Mouse (Mus musculus): ENCODE data around the gene Hoxa9.

Hoxa9 gene

DNA sequence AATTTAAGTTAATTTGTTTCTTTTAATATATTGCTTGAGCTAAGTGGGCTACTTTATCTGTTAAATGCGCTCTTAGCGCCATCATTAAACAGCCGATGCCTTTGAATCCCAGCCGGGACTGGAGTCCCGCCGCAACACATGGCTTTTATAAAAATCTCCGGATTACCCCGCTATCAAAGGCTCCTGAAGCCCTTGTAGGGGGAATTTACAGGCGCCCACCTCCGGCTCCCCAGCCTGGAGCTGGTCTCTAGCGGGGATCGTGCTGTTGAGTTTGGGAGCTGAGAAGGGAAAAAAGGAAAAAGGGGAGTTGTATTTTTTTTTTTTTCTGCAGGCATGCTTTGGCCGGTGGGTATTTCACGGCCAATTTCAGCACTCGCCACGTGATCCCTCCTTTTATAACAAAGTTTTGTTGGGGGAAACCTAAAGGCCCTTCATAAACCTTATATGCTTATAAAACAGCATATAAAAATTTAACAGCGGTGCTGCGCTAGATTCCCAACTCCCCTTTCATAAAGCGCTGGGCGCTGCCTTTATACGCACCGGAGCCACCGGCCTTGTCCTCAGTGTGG is 13.7 kb upstream of the Hoxa9 start:
- DNase-seq (ENCODE audit: low read depth), result no peak

- DNase-seq (ENCODE audit: low read depth), result no peak
These were observed 12.8 kb upstream of the Hoxa9 start for GRCm38 (mm10) chr6:52243681-52244121.

- DNase-seq (ENCODE audit: low read depth), result no peak
These were observed 12.0 kb upstream of the Hoxa9 start for GRCm38 (mm10) chr6:52242801-52243332.

- no peak for DNase-seq (ENCODE audit: low read depth)
These were observed 10.2 kb upstream of the Hoxa9 start for GRCm38 (mm10) chr6:52241001-52241621.

DNA sequence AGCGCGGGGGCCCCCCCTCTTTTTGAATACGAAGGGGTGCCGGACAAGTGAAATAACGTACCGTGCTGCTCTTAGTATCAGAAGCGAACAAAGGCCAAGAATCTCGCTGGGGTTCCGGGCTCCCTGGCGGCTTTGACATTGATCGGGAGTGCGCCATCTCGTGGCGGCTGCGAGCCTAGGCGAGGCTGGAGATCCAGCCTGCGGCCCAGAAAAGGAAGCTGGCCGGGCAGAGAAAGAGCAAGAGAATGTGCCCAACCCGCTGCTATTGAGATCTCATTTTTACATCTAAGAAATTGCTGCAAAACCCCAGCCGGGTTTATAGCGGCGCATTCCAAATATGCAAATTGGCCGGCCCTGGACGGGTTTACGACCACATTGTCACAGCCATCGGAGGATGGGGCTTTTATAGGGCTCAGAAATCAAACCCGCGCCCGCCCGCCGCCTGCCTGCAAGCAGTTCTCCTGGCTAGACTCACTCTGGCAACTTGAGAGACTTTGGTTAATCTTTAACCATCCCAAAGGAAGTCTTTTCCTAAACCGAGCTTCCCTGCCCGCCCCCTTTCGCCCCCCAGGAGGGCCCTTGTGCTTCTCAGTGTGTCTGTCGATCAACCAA is 9.6 kb upstream of the Hoxa9 start, which contains the start of gene Hoxa10:
Gene Hoxa10, minus strand, starts transcription at position 466 of the 612 bp plus-strand sequence.
- no peak for DNase-seq (ENCODE audit: low read depth)

- no peak for DNase-seq (ENCODE audit: low read depth)
These were observed 8.9 kb upstream of the Hoxa9 start for GRCm38 (mm10) chr6:52239625-52240388.

DNA sequence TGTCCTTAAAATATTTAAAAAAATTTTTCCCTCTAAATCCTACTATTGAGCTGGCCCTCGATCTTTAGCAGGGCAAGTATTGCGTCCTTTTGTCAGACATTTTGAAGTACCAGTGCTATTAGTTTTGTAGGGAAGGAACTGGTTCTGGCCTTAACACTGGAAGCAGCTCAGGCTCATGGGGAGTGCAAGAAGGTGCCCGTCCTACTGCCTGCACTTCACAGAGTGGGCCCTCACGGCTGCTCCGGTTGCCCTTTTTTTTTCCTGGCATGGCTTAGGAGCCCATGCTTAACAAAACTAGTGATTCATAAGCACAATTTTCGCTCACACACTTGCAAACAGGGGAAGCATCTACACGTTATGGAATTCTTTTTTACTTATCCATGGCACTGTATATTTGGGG is 8.1 kb upstream of the Hoxa9 start:
- DNase-seq (ENCODE audit: low read depth), result no peak

GRCm38 (mm10) chr6:52238155-52238545 is 7.3 kb upstream of the Hoxa9 start:
- no peak for DNase-seq (ENCODE audit: low read depth)

DNA sequence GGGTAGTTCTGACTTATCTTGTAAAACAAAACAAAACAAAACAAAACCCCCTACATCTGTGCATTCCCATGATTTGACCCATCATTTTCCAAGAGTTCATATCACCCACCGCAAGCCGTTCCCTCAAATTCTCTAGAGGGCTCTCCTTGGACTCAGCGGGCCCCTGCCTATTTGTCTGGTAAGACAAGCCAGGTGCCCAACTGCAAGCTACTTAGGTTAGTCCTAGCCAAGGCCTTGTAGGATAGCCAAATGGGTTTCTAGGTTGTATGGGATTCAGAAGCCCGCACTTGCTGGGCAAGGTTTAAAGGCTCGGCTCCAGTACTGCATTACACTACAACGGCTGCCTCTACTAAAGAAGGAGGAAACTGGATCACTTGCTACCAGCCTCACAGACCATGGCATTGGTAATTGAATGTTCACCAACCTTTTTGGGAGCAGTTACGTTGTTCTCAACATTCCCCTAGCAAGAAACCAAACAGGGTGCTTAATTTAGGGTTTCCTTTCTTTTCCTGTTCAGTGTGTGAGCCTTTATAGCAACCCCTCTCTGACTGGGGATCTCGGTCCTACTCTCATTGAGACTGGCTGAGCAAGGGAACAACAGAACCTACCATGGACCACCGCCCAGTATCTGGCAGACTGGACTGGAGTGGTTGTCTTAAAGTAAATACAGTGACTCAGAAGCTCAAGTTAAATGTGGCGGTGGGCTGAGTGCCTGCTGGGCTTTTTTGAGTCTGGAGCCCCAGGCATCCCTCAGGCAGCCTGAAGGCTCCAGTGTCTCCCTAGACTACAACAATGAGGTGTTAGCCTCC is 6.7 kb upstream of the Hoxa9 start:
- no peak for DNase-seq (ENCODE audit: low read depth)

GRCm38 (mm10) chr6:52236806-52237205 is 5.9 kb upstream of the Hoxa9 start:
- DNase-seq (ENCODE audit: low read depth), result no peak

GRCm38 (mm10) chr6:52235866-52236265 is 5.0 kb upstream of the Hoxa9 start:
- no peak for DNase-seq (ENCODE audit: low read depth)

GRCm38 (mm10) chr6:52235267-52235666 is 4.4 kb upstream of the Hoxa9 start:
- DNase-seq (ENCODE audit: low read depth), result no peak

- DNase-seq (ENCODE audit: low read depth), result no peak
These were observed 3.7 kb upstream of the Hoxa9 start for GRCm38 (mm10) chr6:52234428-52235140.

- DNase-seq (ENCODE audit: low read depth), result no peak
These were observed 2.9 kb upstream of the Hoxa9 start for GRCm38 (mm10) chr6:52233546-52234427.

DNA sequence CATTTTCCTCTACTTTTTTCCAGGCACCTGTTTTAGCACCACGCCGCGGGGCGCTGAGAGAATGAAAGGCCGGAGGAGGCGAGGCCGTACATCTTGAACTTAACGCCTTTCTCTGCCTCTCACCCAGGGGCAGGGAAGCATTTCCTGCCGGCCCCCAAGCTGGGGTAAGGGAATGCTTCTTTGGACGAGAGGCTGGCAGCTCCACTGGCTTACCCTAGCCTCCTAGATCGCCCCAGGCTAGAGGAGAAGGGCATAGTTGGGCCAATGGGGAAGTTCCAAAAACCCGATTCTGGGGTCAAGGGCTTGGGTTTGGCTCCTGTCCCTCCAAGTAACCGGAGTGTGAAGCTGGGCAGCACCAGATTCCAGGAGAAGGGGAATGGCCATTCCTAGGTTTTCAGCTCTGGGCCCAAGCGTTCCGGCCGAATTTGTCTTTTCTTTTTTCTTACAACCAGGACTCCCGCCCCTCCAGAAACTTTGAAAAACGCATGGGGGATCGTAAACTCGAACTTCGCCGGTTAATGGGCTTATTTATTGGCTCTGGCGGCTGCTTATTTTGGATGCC is 2.2 kb upstream of the Hoxa9 start:
- no peak for DNase-seq (ENCODE audit: low read depth)

DNA sequence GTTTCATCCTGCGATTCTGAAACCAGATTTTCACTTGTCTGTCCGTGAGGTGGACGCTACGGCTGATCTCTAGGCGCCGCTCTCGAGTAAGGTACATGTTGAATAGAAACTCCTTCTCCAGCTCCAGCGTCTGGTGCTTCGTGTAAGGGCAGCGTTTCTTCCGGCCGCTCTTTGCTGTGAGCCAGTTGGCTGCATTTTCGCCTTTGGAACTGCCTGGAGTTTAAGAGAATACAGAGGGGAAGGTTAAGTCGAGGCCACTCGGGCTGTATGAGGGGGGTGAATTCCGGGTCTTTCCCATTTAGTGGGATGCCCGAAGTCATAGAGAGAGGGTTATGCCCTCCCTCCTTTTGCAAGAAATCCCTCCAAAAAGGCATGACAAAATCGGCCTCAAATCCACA is 1.7 kb upstream of the Hoxa9 start:
- DNase-seq (ENCODE audit: low read depth), result no peak

GRCm38 (mm10) chr6:52231885-52232567 is 1.1 kb upstream of the Hoxa9 start:
- DNase-seq (ENCODE audit: low read depth), result no peak

DNA sequence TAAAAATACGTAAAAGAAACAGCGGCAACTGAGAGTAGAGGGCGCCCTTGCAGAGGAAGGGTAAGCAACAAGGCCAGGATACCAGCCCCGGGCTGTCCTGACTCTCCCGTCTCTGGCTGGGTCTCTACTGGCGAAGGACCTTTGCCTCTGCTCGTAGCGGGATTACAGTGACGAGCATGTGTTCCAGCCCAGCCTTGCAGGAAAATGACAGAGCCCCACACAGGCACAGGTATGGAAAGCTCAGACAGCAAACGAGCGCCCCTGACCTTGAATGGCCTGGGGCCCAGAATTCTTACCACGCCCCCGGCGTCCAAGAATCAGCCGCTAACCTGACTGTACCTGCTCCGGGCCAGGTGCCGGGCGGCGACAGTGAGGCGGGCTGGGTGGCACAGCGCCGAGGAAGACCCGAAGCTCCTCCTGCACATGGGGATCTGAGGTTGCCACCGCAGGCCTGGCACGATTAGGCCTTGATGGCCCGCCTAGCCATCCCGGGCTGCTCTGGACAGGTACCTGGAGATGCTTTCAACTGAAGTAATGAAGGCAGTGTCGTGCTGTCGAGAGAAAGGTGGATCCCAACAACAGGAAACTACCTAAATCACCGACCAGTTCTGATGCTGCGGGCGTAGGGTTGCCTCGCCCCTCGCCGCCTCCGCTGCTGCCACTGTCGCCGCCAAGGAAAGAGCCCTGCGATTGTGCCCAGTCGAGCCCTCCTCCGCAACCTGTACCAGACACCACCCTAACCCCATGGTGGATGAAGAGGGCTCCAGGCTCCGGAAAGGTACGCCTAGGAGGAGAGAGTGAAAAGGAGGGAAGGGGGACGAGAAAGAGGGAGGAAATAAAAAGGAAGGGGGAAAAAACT is 1.1 kb downstream of the Hoxa9 start:
- DNase-seq (ENCODE audit: low read depth), result no peak
